Mouse (Mus musculus) liver, adult 2 months (tissue): ENCODE data around the gene Dad1. TPM values are rescaled to one million over a fixed set of nuclear protein-coding genes. Genes with fewer than 3 reads are reported as not detected.

ENCODE experiments used
- DNase-seq: peaks from one replicate; pipeline ENCODE4 v3.0.0-alpha.2; 2011; ENCODE audit warnings: low read depth, low spot score; ENCODE audit errors: extremely low read depth
- H3K27ac ChIP-seq: fragments of 200-500 bp; replicated peaks from 2 replicates; pipeline ENCODE4 v1.5.1; 2012; ENCODE audit warnings: low read depth, mild to moderate bottlenecking, control low read depth, inconsistent platforms, low read length; ENCODE audit not compliant: insufficient read depth
- H3K27me3 ChIP-seq: fragments of 200-500 bp; 2 replicates; pipeline ENCODE4 v1.6.1; 2012; ENCODE audit warnings: mild to moderate bottlenecking, moderate library complexity, low read length, inconsistent platforms; ENCODE audit not compliant: control insufficient read depth, insufficient read depth
- H3K36me3 ChIP-seq: fragments of 200-500 bp; 2 replicates; pipeline ENCODE4 v1.6.1; 2012; ENCODE audit warnings: low read length, inconsistent platforms; ENCODE audit not compliant: control insufficient read depth, insufficient read depth
- H3K4me1 ChIP-seq: fragments of 200-500 bp; 2 replicates; pipeline ENCODE4 v1.6.1; 2011; ENCODE audit warnings: low read length; ENCODE audit not compliant: control insufficient read depth, insufficient read depth
- H3K4me3 ChIP-seq: fragments of 200-500 bp; 2 replicates; pipeline ENCODE4 v1.5.1; 2011; ENCODE audit warnings: low read depth, mild to moderate bottlenecking, control low read depth, low read length, moderate library complexity; ENCODE audit not compliant: insufficient read depth
- H3K79me2 ChIP-seq: fragments of 200-500 bp; 2 replicates; pipeline ENCODE4 v1.6.1; 2012; ENCODE audit warnings: inconsistent platforms, mild to moderate bottlenecking, low read length, moderate library complexity; ENCODE audit not compliant: control insufficient read depth, insufficient read depth
- H3K9ac ChIP-seq: fragments of 200-500 bp; 2 replicates; pipeline ENCODE4 v1.6.1; 2012; ENCODE audit warnings: low read depth, mild to moderate bottlenecking, control low read depth, inconsistent platforms, low read length
- CTCF ChIP-seq: fragments of 200-500 bp; IDR thresholded peaks from 2 replicates; pipeline ENCODE4 v1.5.1; 2011; ENCODE audit warnings: low read depth, low read length, control low read depth
- POLR2A ChIP-seq: fragments of 200-500 bp; IDR thresholded peaks from 2 replicates; pipeline ENCODE4 v1.6.1; 2011; ENCODE audit warnings: low read length, control low read depth; ENCODE audit not compliant: insufficient read depth; ENCODE audit errors: extremely low read depth
- WGBS: fragments of 180-500 bp; shearing (Covaris S2); methylation state at CpG from one replicate; pipeline ENCODE4 v1.1.7; 2018; 5-methylcytosine and 5-hydroxymethylcytosine counted together
- polyA plus RNA-seq: library from polyadenylated mRNA; depleted of rRNA; stranded (reverse); fragments of >200 nt; gene quantifications from 2 replicates; pipeline ENCODE4 v1.2.3, GENCODE M21; 2012; rRNA removed
- total RNA-seq: library from RNA; depleted of rRNA; stranded (reverse); fragments of >200 nt; gene quantifications from 2 replicates; pipeline ENCODE4 v1.2.3, GENCODE M21; 2014; rRNA removed

Gene Dad1
- total and polyA plus RNA-seq, 2 experiments: 39.4 to 638 TPM

- Histone ChIP-seq H3K4me3 (no peak overlapping the region), H3K4me1 (no peaks in the 10 kb centered on the region), H3K27ac (no peak overlapping the region), H3K79me2 (no peaks in the 10 kb centered on the region), H3K9ac (no peak overlapping the region), H3K36me3 (no peaks in the 10 kb centered on the region), H3K27me3 (no peaks in the 10 kb centered on the region)
- no peak for DNase-seq
- TF ChIP-seq CTCF (no peak), POLR2A (no peak)
- 72% methylated on average over 3 of the region's 3 CpGs for WGBS
These were observed 61.4 kb downstream of the Dad1 start for GRCm38 (mm10) chr14:54192462-54192847.

DNA sequence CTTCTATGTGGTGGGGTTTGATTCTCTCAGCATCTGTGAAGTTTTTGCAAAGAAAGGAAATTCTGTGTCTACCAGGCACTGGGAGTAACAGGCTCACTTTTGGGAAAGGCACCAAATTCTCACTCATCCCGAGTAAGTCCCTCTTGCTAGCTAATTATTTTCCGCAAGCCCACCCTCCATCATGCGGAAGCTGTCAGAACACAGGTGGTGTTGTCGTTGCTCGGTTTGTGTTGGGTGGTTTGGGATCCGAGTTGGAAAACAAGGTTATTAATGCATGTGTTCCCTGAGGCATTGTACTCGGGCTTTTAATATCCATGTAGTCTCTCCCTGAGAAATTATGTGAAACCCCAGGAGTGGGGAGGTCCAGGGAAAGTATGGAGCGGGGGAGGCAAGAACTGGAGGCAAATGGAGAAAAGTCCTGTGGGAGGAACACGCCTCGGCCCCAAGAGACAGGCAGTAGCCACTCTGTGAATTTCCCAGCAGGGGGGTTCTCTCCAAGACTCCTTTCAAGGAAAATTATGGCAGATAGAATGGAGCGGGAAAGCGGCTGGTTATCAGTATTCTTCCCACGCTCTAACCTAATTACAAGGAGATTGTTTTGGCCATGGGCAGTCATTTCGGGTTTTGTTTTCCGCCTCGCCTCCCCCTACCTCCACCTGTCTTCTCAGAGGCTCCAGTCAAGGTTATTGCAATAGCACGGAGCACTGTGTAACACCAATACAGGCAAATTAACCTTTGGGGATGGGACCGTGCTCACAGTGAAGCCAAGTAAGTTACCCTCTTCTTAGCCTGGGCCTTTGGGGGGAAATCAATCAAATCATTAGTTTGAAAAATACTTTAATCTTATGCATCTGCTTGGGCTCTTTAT is 62.1 kb downstream of the Dad1 start:
- H3K79me2 ChIP-seq: no peaks in the 10 kb centered on the region
- H3K27me3 ChIP-seq: no peaks in the 10 kb centered on the region
- H3K27ac ChIP-seq: no peak overlapping the region
- H3K36me3 ChIP-seq: no peaks in the 10 kb centered on the region
- no peak overlapping the region for H3K9ac ChIP-seq
- no peak for TF ChIP-seq POLR2A
- H3K4me1 ChIP-seq: no peaks in the 10 kb centered on the region
- no peak overlapping the region for H3K4me3 ChIP-seq
- DNase-seq: no peak
- 88% methylated on average over 18 of the region's 18 CpGs for WGBS

- TF ChIP-seq POLR2A: no peak
- no peak overlapping the region for H3K9ac ChIP-seq
- DNase-seq: no peak
- H3K4me3 ChIP-seq: no peak overlapping the region
- H3K79me2 ChIP-seq: no peaks in the 10 kb centered on the region
- WGBS: 47% methylated on average over 4 of the region's 4 CpGs
- no peaks in the 10 kb centered on the region for H3K36me3 ChIP-seq
- H3K27ac ChIP-seq: no peak overlapping the region
- H3K4me1 ChIP-seq: no peaks in the 10 kb centered on the region
- H3K27me3 ChIP-seq: no peaks in the 10 kb centered on the region
These were observed 62.9 kb downstream of the Dad1 start for GRCm38 (mm10) chr14:54191026-54191390.

- TF ChIP-seq CTCF: no peak
- TF ChIP-seq POLR2A: no peak
- WGBS: 65% methylated on average over 7 of the region's 7 CpGs
- Histone ChIP-seq H3K4me1 (no peaks in the 10 kb centered on the region), H3K36me3 (no peaks in the 10 kb centered on the region), H3K79me2 (no peaks in the 10 kb centered on the region), H3K27me3 (no peaks in the 10 kb centered on the region), H3K27ac (no peak overlapping the region), H3K4me3 (no peak overlapping the region), H3K9ac (no peak overlapping the region)
- DNase-seq: no peak
These were observed 63.4 kb downstream of the Dad1 start for GRCm38 (mm10) chr14:54190305-54191025.

- Histone ChIP-seq H3K4me1 (no peaks in the 10 kb centered on the region), H3K27me3 (no peaks in the 10 kb centered on the region), H3K27ac (no peak overlapping the region), H3K79me2 (no peaks in the 10 kb centered on the region), H3K4me3 (no peak overlapping the region), H3K9ac (no peak overlapping the region), H3K36me3 (no peaks in the 10 kb centered on the region)
- TF ChIP-seq POLR2A (no peak), CTCF (no peak)
- 84% methylated on average over 3 of the region's 3 CpGs for WGBS
- no peak for DNase-seq
These were observed 64.6 kb downstream of the Dad1 start for GRCm38 (mm10) chr14:54189255-54189654.

GRCm38 (mm10) chr14:54187211-54187610 is 66.7 kb downstream of the Dad1 start:
- no peaks in the 10 kb centered on the region for H3K36me3 ChIP-seq
- H3K27me3 ChIP-seq: no peaks in the 10 kb centered on the region
- H3K4me1 ChIP-seq: no peaks in the 10 kb centered on the region
- TF ChIP-seq POLR2A (no peak), CTCF (no peak)
- DNase-seq: no peak
- WGBS: 75% methylated on average over 6 of the region's 6 CpGs
- no peak overlapping the region for H3K27ac ChIP-seq
- H3K79me2 ChIP-seq: no peaks in the 10 kb centered on the region
- no peak overlapping the region for H3K9ac ChIP-seq
- H3K4me3 ChIP-seq: no peak overlapping the region

Other genes with a start within 250 kb of the Dad1 start
- gene Abhd4, start 84 bp upstream of the Dad1 start, total RNA-seq: 22.1 and 25.2 TPM in 2 replicates
- 33.5 and 38.4 TPM in 2 replicates for gene Abhd4, start 84 bp upstream of the Dad1 start, polyA plus RNA-seq
- gene Olfr49, start 30.8 kb upstream of the Dad1 start, total RNA-seq: not detected in 2 replicates
- not detected in 2 replicates for gene Olfr49, start 30.8 kb upstream of the Dad1 start, polyA plus RNA-seq
- gene Oxa1l, start 106.7 kb upstream of the Dad1 start, total RNA-seq: 16.4 and 23.1 TPM in 2 replicates
- gene Oxa1l, start 106.7 kb upstream of the Dad1 start, polyA plus RNA-seq: 108 and 116 TPM in 2 replicates
- 2.2 and 2.3 TPM in 2 replicates for gene Slc7a7, start 163.7 kb upstream of the Dad1 start, total RNA-seq
- gene Slc7a7, start 163.7 kb upstream of the Dad1 start, polyA plus RNA-seq: 2.6 and 4.1 TPM in 2 replicates
- gene Mrpl52, start 172.8 kb upstream of the Dad1 start, total RNA-seq: 77.8 and 85.8 TPM in 2 replicates
- gene Mrpl52, start 172.8 kb upstream of the Dad1 start, polyA plus RNA-seq: 876 and 1,262 TPM in 2 replicates
- 9.0 and 12.4 TPM in 2 replicates for gene Mmp14, start 177.5 kb upstream of the Dad1 start, total RNA-seq
- gene Mmp14, start 177.5 kb upstream of the Dad1 start, polyA plus RNA-seq: 44.0 and 52.6 TPM in 2 replicates
- 7.1 and 10.4 TPM in 2 replicates for gene Lrp10, start 210.0 kb upstream of the Dad1 start, total RNA-seq
- 41.3 and 50.3 TPM in 2 replicates for gene Lrp10, start 210.0 kb upstream of the Dad1 start, polyA plus RNA-seq
- not detected in 2 replicates for gene Rem2, start 222.0 kb upstream of the Dad1 start, total RNA-seq
- 0.10 TPM in 1 of 2 replicates, not detected in the other for gene Rem2, start 222.0 kb upstream of the Dad1 start, polyA plus RNA-seq